ENCODE assay signal across 26 mouse cellular contexts in the genomic region with DNA sequence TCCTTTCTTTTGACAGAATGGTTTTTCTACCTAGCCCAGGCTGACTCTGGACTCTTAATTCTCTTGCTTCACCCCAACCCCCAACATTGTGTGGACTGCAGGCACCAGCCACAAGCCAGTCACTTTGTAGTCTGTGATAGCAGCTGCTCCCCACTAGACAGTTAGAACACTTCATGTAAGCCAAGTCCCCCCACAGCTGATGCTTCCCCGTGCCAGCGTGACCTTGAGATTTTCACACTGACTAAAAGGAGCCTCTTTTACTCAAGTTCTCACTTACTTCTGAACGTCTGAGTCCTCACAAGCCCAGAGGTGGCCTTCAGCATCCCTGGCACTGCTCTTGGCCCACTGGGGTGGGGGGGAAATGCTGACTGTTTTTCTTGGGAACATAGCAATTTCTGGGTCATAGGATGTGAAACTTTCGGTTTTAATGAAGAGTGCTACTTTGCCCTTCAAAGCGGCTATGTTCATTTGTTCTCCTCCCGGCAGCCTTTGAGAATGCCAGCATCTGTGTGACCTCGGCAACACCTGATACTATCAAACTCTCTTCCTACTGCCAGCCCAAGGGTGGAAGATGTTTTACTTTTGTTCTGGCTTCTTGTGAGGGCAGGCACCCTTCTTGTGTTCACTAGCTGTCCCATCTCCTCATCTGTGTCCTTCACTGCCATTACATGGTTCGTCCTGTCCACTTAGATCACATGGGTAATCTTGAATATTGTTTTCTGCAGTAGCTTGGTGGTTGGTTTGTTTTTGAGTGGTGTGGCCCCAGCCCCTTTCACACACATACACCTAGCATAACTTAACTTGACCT.
DNase-seq lines count a peak whose midpoint lies in the region; ATAC-seq and TF ChIP-seq lines count a peak whose summit lies in the region.
"Had no signal": no experiment of that assay in that cellular context is flagged by ENCODE, and none has a peak within 500 bp of the region (broad histone marks: within the 10 kb centered on the region; RNA-seq: fewer than 3 reads in every experiment).

No protein-coding gene starts in this region.

- no peaks in the 10 kb centered on the region for H3K9me3 ChIP-seq in heart, embryonic 16.5 days (replicated peaks; ENCODE audit: control insufficient read depth, low read length)
- H3K9me3 ChIP-seq in kidney, embryonic 14.5 days (ENCODE audit: control insufficient read depth, low read length): no peaks in the 10 kb centered on the region
- H3K9me3 ChIP-seq: hindbrain, embryonic 13.5 days; midbrain, embryonic 13.5 days; neural tube, embryonic 15.5 days had no signal

- H3K9ac ChIP-seq in heart, embryonic 16.5 days (ENCODE audit: low read length): no peak overlapping the region; the same call in 1 of the 2 replicates
- no peak overlapping the region for H3K9ac ChIP-seq in heart, adult 2 months (ENCODE audit: low read depth, low read length)
- no peak overlapping the region for H3K9ac ChIP-seq in kidney, embryonic 14.5 days (ENCODE audit: low read depth, low read length)
- H3K9ac ChIP-seq: hindbrain, embryonic 13.5 days; midbrain, embryonic 13.5 days; neural tube, embryonic 15.5 days had no signal

- no peak overlapping the region for H3K4me3 ChIP-seq in heart, embryonic 16.5 days (ENCODE audit: low read length)
- H3K4me3 ChIP-seq in heart, adult 2 months: no peak overlapping the region
- H3K4me3 ChIP-seq in kidney, embryonic 14.5 days (ENCODE audit: low read length): no peak overlapping the region
- H3K4me3 ChIP-seq: hindbrain, embryonic 13.5 days; layer of hippocampus, adult 2 months; left cerebral cortex, adult 2 months; midbrain, embryonic 13.5 days; neural tube, embryonic 15.5 days had no signal

- peaks cover 4% of the 10 kb centered on the region; the same call in 1 of the 2 replicates for H3K4me1 ChIP-seq in heart, embryonic 16.5 days (ENCODE audit: control insufficient read depth, insufficient read depth, low read length)
- no peaks in the 10 kb centered on the region for H3K4me1 ChIP-seq in heart, adult 2 months (ENCODE audit: control insufficient read depth, insufficient read depth, low read length)
- H3K4me1 ChIP-seq in kidney, embryonic 14.5 days (ENCODE audit: control insufficient read depth, insufficient read depth, low read length): no peaks in the 10 kb centered on the region
- H3K4me1 ChIP-seq: hindbrain, embryonic 13.5 days; midbrain, embryonic 13.5 days; neural tube, embryonic 15.5 days had no signal

- H3K79me2 ChIP-seq in heart, adult 2 months (replicated peaks; ENCODE audit: control insufficient read depth, insufficient read depth, low read length): no peaks in the 10 kb centered on the region

- intact Hi-C loops in heart, adult 2 months (cut with DNase I): no loop called here

- TF ChIP-seq EP300 in heart, adult 2 months (IDR thresholded peaks at IDR 0.05; ENCODE audit: insufficient read depth, low read depth, low read length): no peak

- TF ChIP-seq POLR2A in heart, adult 2 months (IDR thresholded peaks at IDR 0.05; ENCODE audit: insufficient read depth, low read depth, low read length): no peak

- no peaks in the 10 kb centered on the region for H3K27me3 ChIP-seq in heart, embryonic 16.5 days (ENCODE audit: control insufficient read depth, insufficient read depth, low read length)
- no peaks in the 10 kb centered on the region for H3K27me3 ChIP-seq in heart, adult 2 months (ENCODE audit: control insufficient read depth, insufficient read depth, low read length)
- H3K27me3 ChIP-seq in kidney, embryonic 14.5 days (ENCODE audit: control insufficient read depth, insufficient read depth, low read length): no peaks in the 10 kb centered on the region
- H3K27me3 ChIP-seq: hindbrain, embryonic 13.5 days; midbrain, embryonic 13.5 days; neural tube, embryonic 15.5 days had no signal

- ATAC-seq in heart, embryonic 16.5 days (replicated peaks; ENCODE audit: extremely low read depth, insufficient read depth, low FRiP score): peak; percentile 65
- peak; percentile 76 for ATAC-seq in CD4-positive, CD25-positive, alpha-beta regulatory T cell, adult 4 months
- peak; percentile 74 for ATAC-seq in inflammation-experienced regulatory T-cells, adult 6 months
- no peak for ATAC-seq in kidney, embryonic 14.5 days (ENCODE audit: low FRiP score, low TSS enrichment)
- ATAC-seq: intestine, embryonic 16.5 days; lung, postnatal 0 days; midbrain, embryonic 13.5 days had no signal

- 62% methylated on average over 8 of the region's 8 CpGs for WGBS in heart, embryonic 16.5 days
- 73% methylated on average over 8 of the region's 8 CpGs for WGBS in heart, adult 2 months
- 61% methylated on average over 8 of the region's 8 CpGs for WGBS in kidney, embryonic 14.5 days

- no peaks in the 10 kb centered on the region for H3K36me3 ChIP-seq in heart, embryonic 16.5 days (ENCODE audit: control insufficient read depth, insufficient read depth)
- no peaks in the 10 kb centered on the region for H3K36me3 ChIP-seq in heart, adult 2 months (ENCODE audit: control insufficient read depth, insufficient read depth, low read length)
- H3K36me3 ChIP-seq in kidney, embryonic 14.5 days (ENCODE audit: control insufficient read depth, insufficient read depth, low read length): no peaks in the 10 kb centered on the region
- H3K36me3 ChIP-seq: midbrain, embryonic 13.5 days; neural tube, embryonic 15.5 days had no signal

- no peak overlapping the region for H3K4me2 ChIP-seq in heart, embryonic 16.5 days (ENCODE audit: low read depth, low read length)
- no peak overlapping the region for H3K4me2 ChIP-seq in kidney, embryonic 14.5 days (replicated peaks; ENCODE audit: low read depth, low read length)
- H3K4me2 ChIP-seq: hindbrain, embryonic 13.5 days; midbrain, embryonic 13.5 days; neural tube, embryonic 15.5 days had no signal

- TF ChIP-seq CTCF in heart, adult 2 months (IDR thresholded peaks at IDR 0.05): no peak

- no peak for DNase-seq in heart, adult 2 months
- peak; percentile 67 to 72 for DNase-seq in thymus, postnatal 10 days (ENCODE audit: low spot score in 2 of 2)
- no peak for DNase-seq in cerebellum, postnatal 14 days
- DNase-seq in adrenal gland, adult 18-20 months (ENCODE audit: low spot score in 2 of 2): no peak
- DNase-seq: adrenal gland, postnatal 36 days; cerebellum, adult 18-20 months; cerebellum, postnatal 36 days; gastrocnemius, postnatal 14 days; heart, adult 18-20 months; heart, postnatal 14 days; left cerebral cortex, postnatal 4 days; liver; right cerebral cortex, postnatal 25 days had no signal

- H3K27ac ChIP-seq in heart, embryonic 16.5 days (ENCODE audit: low read length): peak overlapping the region; percentile 71
- no peak overlapping the region for H3K27ac ChIP-seq in heart, adult 2 months
- H3K27ac ChIP-seq in kidney, embryonic 14.5 days (ENCODE audit: low read depth, low read length): no peak overlapping the region
- H3K27ac ChIP-seq: hindbrain, embryonic 13.5 days; kidney, postnatal 0 days; layer of hippocampus, adult 2 months; left cerebral cortex, adult 2 months; midbrain, embryonic 13.5 days; neural tube, embryonic 15.5 days; stomach, postnatal 0 days had no signal

Comparison
In these comparisons a context has a peak if more than half of its experiments do, and no peak if none do; other contexts are left out.
1. DNase-seq: peak in thymus, postnatal 10 days (2 of 2); none in heart, adult 2 months (0 of 2), cerebellum, postnatal 14 days (0 of 2) and adrenal gland, adult 18-20 months (0 of 2).